Mouse (Mus musculus): Measurements from ENCODE around the gene Magi1.

Magi1 gene

DNA sequence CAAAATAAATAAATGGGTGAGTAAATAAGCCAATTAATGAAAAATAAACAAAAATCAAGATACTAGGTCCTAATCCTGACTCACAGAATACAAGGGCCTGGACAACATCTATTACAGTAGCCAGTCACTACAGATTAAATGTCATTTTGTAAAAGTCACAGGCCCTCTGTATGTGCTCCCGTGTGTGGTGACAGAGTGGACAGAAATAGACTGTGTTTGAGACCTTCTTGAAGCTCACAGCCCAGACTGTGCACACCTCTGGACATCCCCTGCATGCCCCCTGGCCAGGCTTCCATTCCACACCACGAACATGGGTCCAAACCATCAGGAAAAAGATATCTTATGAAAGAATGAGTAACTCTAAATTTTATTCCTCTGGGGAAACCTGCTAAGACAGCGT, 300.2 kb downstream of the Magi1 start:
- DNase-seq (ENCODE audit: low read depth, low spot score), result no peak

- no peak for DNase-seq (ENCODE audit: low read depth, low spot score)
Observed at GRCm38 (mm10) chr6:93981211-93981610, 302.5 kb downstream of the Magi1 start.

DNA sequence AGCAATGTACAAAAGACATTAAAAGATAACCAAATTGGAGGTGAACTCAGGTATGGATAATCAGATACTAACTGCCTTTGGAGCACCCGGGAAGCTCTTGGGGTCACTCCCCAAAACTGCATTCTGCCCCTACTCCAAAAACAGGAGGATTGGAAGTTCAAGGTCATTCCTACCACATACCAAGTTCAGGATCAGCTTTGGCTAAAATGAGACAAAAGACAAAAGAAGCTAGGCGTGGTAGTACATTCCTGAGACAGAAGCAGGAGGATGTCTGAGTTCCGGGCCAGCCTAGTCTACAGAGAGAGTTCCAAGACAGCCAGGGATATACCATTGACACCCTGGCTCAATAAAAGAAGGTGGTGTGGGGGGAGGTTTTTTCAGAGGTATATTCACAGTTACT, 304.5 kb downstream of the Magi1 start:
- no peak for DNase-seq (ENCODE audit: low read depth, low spot score)

- no peak for DNase-seq (ENCODE audit: low read depth, low spot score)
Observed at GRCm38 (mm10) chr6:93968721-93969120, 315.0 kb downstream of the Magi1 start.

DNA sequence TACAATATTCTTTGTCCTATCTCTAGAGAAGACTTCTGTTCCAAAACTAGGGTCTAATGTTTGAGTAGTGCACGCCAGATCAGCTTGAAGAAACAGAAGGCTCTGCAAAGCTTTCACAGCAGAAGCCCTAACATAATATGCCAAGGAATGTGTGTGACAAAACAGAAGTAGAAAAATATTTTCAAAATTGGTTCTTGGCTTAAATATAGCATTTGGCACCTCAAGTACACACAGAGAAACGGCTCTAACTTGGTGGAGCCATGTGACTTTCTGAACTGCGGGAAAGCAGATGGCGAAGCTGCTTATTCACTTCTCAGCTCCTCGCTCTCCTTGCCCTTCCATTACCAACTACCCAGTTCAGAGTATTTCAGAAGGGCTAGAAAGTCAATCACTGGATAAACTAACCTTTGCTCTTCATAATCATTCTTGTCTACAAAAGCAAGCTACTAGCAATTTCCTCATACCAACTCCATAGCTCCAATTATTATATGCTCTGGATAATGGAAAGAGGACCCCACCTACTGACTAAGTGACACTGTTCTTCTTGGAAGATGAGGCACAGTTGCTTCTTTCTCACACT, 320.9 kb downstream of the Magi1 start:
- no peak for DNase-seq (ENCODE audit: low read depth, low spot score)

DNA sequence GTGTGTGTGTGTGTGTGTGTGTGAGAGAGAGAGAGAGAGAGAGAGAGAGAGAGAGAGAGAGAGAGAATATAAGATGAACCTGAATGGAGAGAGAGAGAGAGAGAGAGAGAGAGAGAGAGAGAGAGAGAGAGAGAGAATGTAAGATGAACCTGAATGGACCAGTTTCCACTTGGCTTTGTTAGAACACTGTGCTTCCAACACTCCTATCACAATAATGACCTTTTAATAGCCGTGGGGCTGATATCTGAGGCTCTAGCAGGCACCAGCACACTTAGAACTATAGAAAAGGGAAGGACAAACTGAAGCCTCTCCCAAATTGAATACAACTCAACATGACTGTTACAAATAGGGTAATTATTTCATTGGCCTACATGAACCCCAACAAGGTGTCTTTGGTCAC, 321.9 kb downstream of the Magi1 start:
- DNase-seq (ENCODE audit: low read depth, low spot score), result no peak

DNA sequence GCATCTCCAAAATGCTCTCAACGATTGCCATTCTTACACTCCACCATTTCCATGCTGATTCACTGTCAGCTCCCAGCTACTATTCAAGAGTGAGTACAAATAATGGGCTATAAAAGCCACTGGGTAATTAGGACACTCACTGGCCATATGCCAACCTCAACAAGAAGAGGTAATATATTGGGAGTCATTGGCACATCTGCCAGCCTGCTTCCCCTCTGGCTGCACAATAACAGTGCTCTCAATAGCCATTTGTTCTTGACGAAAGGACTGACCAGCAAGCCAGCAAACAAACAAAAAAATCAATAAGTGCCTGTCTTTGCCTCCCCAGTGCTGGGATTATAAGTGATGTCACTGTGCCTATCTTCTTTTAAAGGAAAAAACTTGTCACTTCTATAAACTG, 326.5 kb downstream of the Magi1 start:
- DNase-seq (ENCODE audit: low read depth, low spot score), result no peak

DNA sequence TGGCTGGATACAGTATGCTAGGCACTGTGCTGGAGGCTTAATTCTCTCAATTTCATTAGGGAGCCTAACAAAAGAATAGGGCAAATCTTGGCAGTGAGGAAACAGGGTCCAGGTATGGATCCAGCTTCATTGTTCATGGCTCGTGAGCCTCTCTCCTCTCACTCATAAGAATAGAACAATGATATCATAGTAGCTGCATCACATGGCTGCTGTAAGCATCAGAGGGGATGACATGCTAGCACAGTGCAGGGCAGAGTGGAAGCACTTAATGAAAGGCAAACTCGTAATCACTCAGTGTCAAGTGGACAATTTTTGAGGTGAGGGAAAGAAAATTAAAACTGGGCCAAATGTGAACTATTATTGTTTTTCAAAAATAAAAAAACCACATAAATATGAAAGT, 337.1 kb downstream of the Magi1 start:
- no peak for DNase-seq (ENCODE audit: low read depth, low spot score)

- DNase-seq (ENCODE audit: low read depth, low spot score), result no peak
Observed at GRCm38 (mm10) chr6:93936359-93936758, 347.4 kb downstream of the Magi1 start.

DNA sequence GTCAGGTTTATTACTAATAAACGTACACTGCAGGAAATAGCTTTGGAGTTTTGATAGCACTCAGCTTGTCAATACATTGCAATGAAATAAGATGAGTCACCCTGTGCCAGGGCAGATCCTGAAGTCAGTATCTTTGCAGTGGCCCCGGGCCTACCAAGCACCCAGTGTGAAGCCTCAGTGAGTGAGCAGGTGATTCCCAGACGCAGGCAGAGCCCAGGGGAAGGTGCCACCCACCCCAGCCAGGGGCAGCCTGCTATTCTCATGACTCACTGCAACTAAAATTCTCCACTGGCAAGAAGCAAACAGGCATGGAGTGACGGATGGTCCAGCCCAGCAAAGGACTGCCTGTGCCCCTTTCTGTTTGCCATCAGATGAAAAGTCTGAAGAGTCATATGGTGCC, 347.9 kb downstream of the Magi1 start:
- DNase-seq (ENCODE audit: low read depth, low spot score), result peak; percentile 33

DNA sequence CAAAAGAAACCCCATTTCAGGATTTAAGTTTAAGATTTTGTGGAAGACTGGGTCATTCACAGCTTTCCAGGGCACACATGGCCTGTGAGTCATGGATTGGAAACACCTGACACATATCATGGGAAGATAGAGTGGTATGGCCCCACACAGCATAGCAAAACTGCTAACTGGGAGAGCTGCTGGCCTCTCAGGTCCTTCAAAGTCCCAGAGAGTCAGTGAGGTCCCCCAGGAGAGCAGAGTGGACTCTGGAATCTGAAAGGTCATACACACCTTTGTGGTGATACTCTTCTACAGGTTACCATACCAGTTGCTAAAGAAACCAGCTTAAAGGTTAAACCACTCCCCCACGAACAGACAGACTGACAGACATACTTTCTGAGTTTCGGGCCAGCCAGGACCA, 349.0 kb downstream of the Magi1 start:
- DNase-seq (ENCODE audit: low read depth, low spot score), result no peak

GRCm38 (mm10) chr6:93924568-93924967, 359.1 kb downstream of the Magi1 start:
- DNase-seq (ENCODE audit: low read depth, low spot score), result peak; percentile 60

DNA sequence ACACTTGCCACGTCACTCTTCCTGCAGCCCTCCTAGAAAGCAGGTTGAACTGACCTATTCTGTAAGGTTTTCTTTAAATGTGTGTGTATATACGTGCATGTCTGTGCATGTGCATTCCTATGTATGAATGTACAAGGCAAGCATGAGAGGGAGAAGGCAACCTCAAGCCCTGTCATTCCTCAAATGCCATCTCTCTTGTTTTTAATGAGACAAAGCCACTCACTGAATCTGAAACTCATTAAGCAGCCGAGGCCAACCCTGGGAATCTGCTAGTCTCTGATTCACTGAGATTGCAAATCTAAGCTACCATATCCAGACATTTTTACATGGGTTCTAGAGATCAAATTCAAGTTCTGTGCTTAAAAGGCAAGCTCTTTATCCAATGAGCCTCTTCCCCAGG, 359.7 kb downstream of the Magi1 start:
- DNase-seq (ENCODE audit: low read depth, low spot score), result peak; percentile 40

DNA sequence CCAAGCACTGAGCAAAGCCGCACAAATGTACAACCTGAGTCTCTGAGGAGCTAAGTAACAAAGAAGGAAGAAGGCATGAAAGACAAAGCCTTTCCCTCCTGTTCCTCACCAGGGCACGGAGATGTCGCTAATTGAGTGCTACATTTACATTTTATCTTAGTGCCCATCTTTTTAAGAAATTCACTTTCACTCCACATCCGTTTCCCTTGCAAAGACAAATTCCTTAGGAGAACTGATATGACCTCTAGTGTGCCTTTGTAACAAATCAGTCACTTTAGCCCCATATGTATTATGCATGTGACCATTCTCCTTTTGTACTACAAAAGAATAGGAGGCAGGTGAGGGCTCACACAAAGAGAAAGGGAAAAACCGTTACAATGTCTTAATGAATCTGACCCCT, 360.4 kb downstream of the Magi1 start:
- DNase-seq (ENCODE audit: low read depth, low spot score), result no peak

GRCm38 (mm10) chr6:93922931-93923330, 360.8 kb downstream of the Magi1 start:
- DNase-seq (ENCODE audit: low read depth, low spot score), result no peak

GRCm38 (mm10) chr6:93913226-93913861, 370.4 kb downstream of the Magi1 start:
- DNase-seq (ENCODE audit: low read depth, low spot score), result no peak

DNA sequence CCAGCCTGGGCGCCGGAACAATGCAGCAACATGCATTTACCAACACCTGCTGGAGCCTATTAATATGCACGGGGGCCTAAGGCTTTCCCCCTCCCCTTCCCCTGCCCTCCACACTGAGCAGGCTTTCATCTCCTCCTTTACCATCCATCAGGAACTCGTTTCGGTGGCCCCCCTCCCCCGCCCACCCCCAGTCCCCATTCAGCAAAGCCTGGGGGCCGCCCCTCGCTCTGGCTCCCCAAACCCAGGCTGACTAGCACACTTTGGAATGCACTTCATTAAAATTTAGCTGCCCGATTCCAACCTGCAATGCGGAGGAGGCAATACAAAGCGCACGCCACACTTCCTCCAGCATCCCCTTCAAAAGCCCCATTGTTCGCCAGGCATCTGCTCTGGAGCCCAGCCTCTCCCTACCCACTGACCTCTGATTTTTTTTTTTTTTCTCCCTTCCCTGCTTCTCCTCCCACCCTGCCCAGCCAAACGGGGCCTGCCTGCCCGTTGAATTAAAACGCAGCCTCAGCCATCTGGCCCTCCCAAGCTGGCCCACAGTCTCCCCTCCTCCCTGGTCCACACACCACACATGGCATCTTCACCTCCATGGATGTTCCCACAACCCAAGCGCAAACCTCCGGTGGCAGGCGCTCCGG, 371.0 kb downstream of the Magi1 start:
- DNase-seq (ENCODE audit: low read depth, low spot score), result no peak

DNA sequence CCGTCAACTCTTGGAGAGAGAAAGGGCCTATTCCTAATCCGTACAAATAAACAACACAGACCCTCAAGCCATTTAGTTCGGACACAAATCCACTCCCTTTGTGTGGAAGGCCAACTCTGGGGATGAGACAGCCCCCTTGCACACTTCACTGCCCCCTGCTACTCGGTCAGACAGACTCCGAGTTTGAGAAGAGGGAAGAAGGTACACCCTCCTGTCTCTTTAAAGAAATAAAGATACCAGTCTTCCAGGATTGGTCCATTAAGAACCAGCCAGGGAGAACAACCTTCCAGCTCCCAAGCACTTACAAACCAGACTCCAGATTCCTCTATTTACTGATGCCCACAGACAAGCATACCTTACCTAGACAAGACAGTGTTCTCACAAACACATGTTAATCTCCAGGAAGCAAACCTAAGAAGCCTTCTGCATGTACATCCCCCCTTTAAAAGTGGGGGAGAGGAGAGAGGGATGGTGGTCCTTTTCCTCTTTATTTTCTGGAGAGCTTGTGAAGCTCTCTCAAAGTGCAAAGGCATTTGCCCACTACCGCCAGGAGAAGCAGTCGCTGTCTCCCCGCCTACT, 371.6 kb downstream of the Magi1 start:
- DNase-seq (ENCODE audit: low read depth, low spot score), result no peak

GRCm38 (mm10) chr6:93911420-93911819, 372.3 kb downstream of the Magi1 start:
- DNase-seq (ENCODE audit: low read depth, low spot score), result no peak

GRCm38 (mm10) chr6:93909976-93910375, 373.7 kb downstream of the Magi1 start:
- no peak for DNase-seq (ENCODE audit: low read depth, low spot score)

DNA sequence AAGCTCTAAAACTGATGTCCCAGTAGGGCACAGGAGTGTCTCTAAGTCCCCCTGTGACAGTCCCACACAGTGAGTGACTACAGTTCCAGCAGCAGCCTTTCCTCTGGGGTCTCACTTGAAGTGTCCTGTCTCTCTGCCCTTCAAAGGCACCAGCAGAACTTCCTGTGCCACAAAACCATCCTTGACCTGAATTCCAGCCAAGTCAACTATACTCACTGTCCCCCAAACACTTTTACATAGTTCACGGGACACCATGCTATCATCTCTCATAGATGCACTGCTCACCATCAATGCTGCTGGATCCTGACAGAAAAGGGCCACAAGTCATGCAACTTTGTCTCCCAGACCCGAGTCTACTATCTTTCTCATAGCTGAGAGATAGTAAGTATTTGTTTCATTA, 378.7 kb downstream of the Magi1 start:
- no peak for DNase-seq (ENCODE audit: low read depth, low spot score)

- DNase-seq (ENCODE audit: low read depth, low spot score), result no peak
Observed at GRCm38 (mm10) chr6:93902239-93902638, 381.5 kb downstream of the Magi1 start.

DNA sequence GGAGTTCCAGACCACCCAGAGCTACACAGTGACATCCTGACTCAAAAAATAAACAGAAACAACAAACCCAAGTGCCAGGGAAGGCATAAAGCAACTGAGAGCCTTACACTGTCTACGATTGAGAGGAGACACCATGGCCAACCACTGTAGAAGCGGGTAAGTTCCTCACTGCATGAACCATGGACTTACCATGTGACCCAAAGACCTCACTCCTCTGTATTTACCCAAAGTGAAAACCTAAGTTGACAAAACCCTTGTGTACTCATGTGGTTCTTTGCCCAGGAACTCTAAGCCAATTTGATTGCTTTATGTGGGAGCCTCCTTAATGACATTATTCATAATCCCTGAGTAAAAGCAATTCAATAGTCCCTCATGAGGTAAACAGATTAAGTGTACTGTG, 382.3 kb downstream of the Magi1 start:
- no peak for DNase-seq (ENCODE audit: low read depth, low spot score)
